Mouse (Mus musculus): Measurements from ENCODE around the gene Adgrg2.

DNA sequence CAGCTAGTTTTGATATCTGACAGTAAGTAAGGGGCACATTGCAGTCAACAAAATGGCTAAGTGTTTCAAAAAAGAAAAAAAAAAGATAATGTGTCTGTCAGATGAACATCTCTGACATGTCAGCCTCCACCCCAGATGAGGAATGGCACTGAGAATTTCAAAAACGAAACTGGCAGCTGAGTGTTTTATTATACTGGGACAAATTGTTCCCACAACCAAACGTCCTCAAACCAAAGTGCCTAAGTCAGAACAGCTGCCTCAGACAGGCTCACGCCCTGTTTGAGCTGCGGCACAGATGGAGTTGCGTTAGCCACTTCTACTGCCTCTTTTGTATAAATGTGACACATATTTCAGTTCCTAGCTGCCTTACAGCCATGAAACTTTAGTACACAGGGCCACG lies 104.4 kb downstream of the Adgrg2 start:
- TF ChIP-seq CTCF (IDR thresholded peaks at IDR 0.05; ENCODE audit: borderline replicate concordance, insufficient read depth, low read depth, low read length) (no peak), POLR2A (IDR thresholded peaks at IDR 0.05; ENCODE audit: borderline replicate concordance, insufficient read depth, low read length) (no peak)

All from cerebellum, adult 2 months (tissue).